Mouse (Mus musculus) colon, adult 2 months (tissue): ENCODE measurements around the gene Pla2g3. TPM values are rescaled to one million over a fixed set of nuclear protein-coding genes. Genes with fewer than 3 reads are reported as not detected.

Experiments used
- polyA plus RNA-seq: library from polyadenylated mRNA; depleted of rRNA; stranded (reverse); fragments of >200 nt; gene quantifications from 2 replicates; pipeline ENCODE4 v1.2.3, GENCODE M21; 2012; rRNA removed

The Pla2g3 gene
- polyA plus RNA-seq: 6.8 and 8.9 TPM in 2 replicates

DNA sequence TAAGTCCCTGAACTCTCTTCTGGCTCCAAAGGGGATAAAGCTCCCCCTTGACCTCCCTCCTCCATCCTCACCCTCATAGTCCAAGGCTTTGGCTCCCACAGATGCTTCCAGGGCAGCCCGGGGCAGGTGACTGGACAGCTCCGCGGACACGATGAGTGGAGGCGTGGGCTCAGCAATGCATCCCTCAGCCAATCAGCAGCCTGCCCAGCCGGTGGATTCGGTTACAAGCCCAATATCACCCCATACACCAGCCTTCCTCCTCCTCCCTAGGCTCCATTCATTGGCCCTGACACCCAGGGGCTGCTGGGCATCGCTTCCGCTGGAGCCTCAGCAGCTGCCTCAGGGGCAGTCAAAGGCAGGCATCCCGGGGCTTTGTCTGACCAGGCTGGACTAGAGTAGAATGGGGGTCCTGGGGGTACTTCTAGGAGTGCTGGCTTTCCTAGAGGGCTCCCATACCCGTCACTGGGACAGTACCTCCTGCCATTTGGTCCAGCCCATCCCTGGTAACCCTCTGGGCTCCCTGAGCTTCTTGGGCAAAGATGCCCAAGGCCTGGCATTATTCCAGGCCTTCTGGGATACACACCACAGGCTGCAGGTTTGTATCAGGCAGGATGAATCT is at the start of gene Pla2g3:
TSS of gene Pla2g3 (plus strand) at position 333 of the 619 bp plus-strand sequence.

DNA sequence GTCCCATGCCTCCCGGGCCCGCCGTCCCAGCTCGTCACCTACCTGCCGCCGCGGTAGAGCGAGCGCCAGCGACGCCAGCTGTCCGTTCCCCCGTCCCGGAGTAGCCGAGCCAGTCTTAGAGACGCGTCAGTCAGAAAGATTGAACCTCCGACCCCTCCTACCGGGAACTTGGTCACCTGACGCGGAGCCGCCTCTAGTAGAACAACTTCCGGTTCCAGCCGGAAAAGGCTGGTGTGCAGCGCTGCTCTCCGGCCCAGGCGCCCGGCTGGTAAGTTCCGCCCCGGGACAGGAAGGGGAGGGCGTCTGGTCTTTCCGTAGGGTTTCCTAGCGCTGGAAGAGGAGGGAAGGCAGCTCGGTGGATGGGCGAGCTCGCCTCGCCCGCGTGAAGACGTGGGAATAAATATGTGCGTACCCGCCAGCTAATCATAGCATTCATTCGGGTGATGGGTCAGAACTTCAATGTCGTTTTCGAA is 35.9 kb upstream of the Pla2g3 start, which contains the start of gene Rnf185:
TSS of gene Rnf185 (minus strand) at position 197 of the 473 bp plus-strand sequence.

DNA sequence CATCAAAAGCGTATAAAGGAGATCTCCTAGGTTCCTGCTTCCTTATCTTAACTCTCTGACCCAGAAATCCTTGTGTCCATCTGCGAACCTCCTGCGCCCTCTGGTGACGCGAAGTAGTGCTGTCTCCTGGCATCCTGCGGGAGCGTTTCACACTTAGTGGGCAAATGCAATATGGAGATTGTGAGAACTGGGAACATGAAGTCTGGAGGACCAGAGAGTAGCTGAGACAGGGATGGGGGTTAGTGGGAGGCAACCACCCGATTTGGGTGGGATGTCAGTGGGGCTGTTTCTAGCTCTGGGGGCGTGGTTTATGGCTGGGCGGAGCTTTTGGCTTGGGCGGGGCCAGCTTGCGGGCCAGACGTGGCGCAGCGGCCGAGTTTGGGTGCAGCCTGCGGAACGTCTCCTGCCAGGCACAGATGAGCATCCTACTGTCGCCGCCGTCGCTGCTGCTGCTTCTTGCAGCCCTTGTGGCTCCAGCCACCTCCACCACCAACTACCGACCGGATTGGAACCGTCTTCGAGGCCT is 26.5 kb downstream of the Pla2g3 start, which contains the start of gene Selenom:
TSS of gene Selenom (plus strand) at position 156 of the 526 bp plus-strand sequence.

DNA sequence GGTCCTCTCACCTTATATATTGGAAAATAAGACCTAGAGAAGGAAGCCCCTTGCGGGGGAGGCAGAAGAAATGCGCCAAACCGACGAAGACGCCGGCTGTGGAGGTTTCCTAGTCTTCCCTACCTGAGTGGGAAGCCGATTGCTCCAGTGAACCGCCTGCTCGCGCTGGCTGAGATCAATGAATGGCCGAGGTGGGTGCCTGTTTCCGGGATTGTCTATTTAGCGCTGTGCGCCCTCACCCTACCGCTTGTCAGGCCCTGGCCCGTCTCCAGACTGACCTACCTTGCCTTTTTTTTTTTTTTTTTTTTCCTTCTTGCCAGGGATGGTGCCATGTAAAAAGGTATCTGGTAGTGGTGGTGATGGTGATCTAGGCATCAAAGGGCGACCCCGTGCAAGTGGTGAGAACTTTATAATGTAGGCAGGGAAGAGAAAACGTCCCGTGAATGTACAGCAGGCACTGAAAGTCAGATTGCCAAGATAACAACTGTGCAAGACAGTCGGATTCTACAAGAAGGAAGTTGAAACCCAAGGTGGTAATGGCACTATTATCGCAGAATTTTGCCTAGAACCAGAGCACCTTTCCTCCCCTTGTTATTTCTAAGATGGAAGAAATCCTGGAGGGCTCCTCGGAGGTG is 52.5 kb downstream of the Pla2g3 start, which contains the start of gene Smtn:
TSS of gene Smtn (minus strand) at position 162 of the 635 bp plus-strand sequence.

Other genes starting within 250 kb of the Pla2g3 start
- 11.5 and 12.4 TPM in 2 replicates for gene Drg1, start 221.9 kb upstream of the Pla2g3 start, polyA plus RNA-seq
- 16.0 and 18.8 TPM in 2 replicates for gene Patz1, start 199.4 kb upstream of the Pla2g3 start, polyA plus RNA-seq
- 11.4 and 15.7 TPM in 2 replicates for gene Pik3ip1, start 157.9 kb upstream of the Pla2g3 start, polyA plus RNA-seq
- gene Limk2, start 79.1 kb upstream of the Pla2g3 start, polyA plus RNA-seq: 185 and 197 TPM in 2 replicates
- 21.5 and 28.0 TPM in 2 replicates for gene Rnf185, start 35.9 kb upstream of the Pla2g3 start, polyA plus RNA-seq
- gene Inpp5j, start 16.5 kb downstream of the Pla2g3 start, polyA plus RNA-seq: 108 and 115 TPM in 2 replicates
- 521 and 619 TPM in 2 replicates for gene Selenom, start 26.4 kb downstream of the Pla2g3 start, polyA plus RNA-seq
- gene Smtn, start 52.3 kb downstream of the Pla2g3 start, polyA plus RNA-seq: 119 and 143 TPM in 2 replicates
- gene Morc2a, start 160.9 kb downstream of the Pla2g3 start, polyA plus RNA-seq: 5.3 and 6.9 TPM in 2 replicates